Mouse (Mus musculus) lung, embryonic 14.5 days (tissue): ENCODE measurements around the gene Srms. TPM values are rescaled to one million over a fixed set of nuclear protein-coding genes. Genes with fewer than 3 reads are reported as not detected.

Source experiments
- ATAC-seq: fragments of 200-750 bp; cut with Nextera tagmentation; 2 replicates; pipeline ENCODE4 v1.8.0; 2017; ENCODE audit warnings: mild to moderate bottlenecking, moderate TSS enrichment, moderate library complexity; ENCODE audit not compliant: insufficient read depth
- DNase-seq: peaks from one replicate; pipeline ENCODE4 v3.0.0-alpha.2; 2015
- H3K27ac ChIP-seq: fragments of 300-500 bp; sonication (generic); 2 replicates; pipeline ENCODE4 v1.5.1; 2014; ENCODE audit warnings: low read depth, mild to moderate bottlenecking, moderate library complexity
- H3K27me3 ChIP-seq: fragments of 300-500 bp; sonication (generic); 2 replicates; pipeline ENCODE4 v1.6.1; 2014; ENCODE audit warnings: low read length, control low read depth; ENCODE audit not compliant: insufficient read depth
- H3K36me3 ChIP-seq: fragments of 300-500 bp; sonication (generic); 2 replicates; pipeline ENCODE4 v1.6.1; 2014; ENCODE audit warnings: control low read depth; ENCODE audit not compliant: insufficient read depth
- H3K4me1 ChIP-seq: fragments of 300-500 bp; sonication (generic); 2 replicates; pipeline ENCODE4 v1.6.1; 2014; ENCODE audit warnings: antibody characterized with exemption, control low read depth; ENCODE audit not compliant: insufficient read depth
- H3K4me2 ChIP-seq: fragments of 300-500 bp; sonication (generic); 2 replicates; pipeline ENCODE4 v1.6.1; 2014; ENCODE audit warnings: mild to moderate bottlenecking
- H3K4me3 ChIP-seq: fragments of 300-500 bp; sonication (generic); 2 replicates; pipeline ENCODE4 v1.5.1; 2014; ENCODE audit warnings: low read depth, low read length
- H3K9ac ChIP-seq: fragments of 300-500 bp; sonication (generic); 2 replicates; pipeline ENCODE4 v1.6.1; 2014
- H3K9me3 ChIP-seq: fragments of 300-500 bp; sonication (generic); 2 replicates; pipeline ENCODE4 v1.6.1; 2016; ENCODE audit warnings: low read depth, low read length, control low read depth
- CTCF ChIP-seq: IDR thresholded peaks from 2 replicates; pipeline ENCODE4 v1.5.1; 2016; ENCODE audit warnings: antibody characterized with exemption, low read depth
- WGBS: fragments of 180-500 bp; shearing (Covaris S2); extraction: QIAGEN DNeasy Blood & Tissue Kit; methylation state at CpG from one replicate; pipeline ENCODE4 v1.1.7; 2014; 5-methylcytosine and 5-hydroxymethylcytosine counted together
- polyA plus RNA-seq: library from polyadenylated mRNA; unstranded; fragments of >200 nt; fragmentation: Nextera tagmentation; extraction: Ambion mirVana; gene quantifications from 2 replicates; pipeline ENCODE4 v1.2.1, GENCODE M21; 2014

Srms gene
- polyA plus RNA-seq, 1 experiment from 2014 or later = 0.22 TPM

DNA sequence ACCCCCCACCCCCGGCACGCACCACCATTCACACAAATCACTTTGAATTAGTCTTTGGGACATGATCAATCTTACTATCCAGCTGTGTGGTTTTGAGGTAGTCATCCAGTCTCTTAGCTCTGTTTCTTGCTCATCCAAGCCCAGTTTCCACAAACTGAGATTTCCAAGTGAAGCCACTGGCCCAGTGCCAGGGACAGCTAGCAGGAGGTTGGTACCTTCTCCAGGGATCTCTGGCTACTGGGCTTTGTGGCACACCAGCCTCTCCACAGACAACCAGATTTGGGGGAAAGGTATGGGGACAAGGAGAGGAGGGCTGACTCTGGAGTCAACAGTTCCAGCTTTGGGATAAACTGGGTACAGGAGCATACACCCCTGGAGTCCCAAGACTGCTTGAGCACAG is 7.4 kb upstream of the Srms start:
- Histone ChIP-seq H3K4me1 (peaks cover 4% of the 10 kb centered on the region; the same call in 1 of the 2 replicates), H3K9ac (no peak overlapping the region), H3K9me3 (no peaks in the 10 kb centered on the region), H3K4me2 (peak overlapping the region; percentile 64), H3K27ac (peak overlapping the region; percentile 88), H3K27me3 (no peaks in the 10 kb centered on the region), H3K4me3 (peak overlapping the region; percentile 15), H3K36me3 (no peaks in the 10 kb centered on the region)
- ATAC-seq (0 out of 2 replicates have a peak, but pooled peaks have one; percentile 4), DNase-seq (peak; percentile 25)
- no peak for TF ChIP-seq CTCF
- 32% methylated on average over 2 of the region's 2 CpGs for WGBS

DNA sequence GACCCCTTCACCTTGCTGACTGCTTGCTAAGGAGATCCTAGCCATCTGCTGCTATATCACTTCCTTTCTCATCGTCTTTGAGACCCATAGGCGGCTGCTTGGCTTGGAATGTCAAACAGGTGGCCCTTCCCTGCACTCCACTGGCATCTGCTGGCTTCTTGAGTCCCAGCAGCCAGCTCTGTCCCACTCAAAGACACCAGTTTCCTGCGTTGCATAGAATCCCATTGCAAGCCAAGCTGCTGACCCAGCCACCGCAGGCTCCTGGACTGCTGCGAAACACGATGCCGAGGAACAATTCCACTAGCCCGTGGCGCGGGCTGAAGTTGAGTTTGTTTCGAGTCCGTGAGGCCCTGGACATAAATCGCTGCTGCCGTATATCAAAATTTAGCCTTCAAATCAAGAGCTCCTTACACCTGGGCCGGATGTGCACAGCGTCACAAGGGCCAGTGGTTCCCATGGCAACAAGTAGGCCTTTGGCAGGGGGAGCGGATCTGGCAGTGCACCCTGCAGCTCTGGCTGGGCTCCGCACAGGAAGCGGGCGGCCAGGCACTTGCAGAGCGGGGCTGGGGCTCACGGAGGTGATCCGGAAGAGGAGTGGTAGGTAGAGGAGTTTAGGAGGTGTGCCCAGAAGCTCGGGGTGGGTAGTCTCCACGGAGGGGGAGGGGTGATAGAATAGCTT is 6.7 kb upstream of the Srms start, which contains the start of gene Fndc11:
Fndc11 (plus strand) TSS at position 476 of the 679 bp plus-strand sequence.
- H3K9me3 ChIP-seq = no peaks in the 10 kb centered on the region
- ATAC-seq (peak; percentile 98), DNase-seq (peak; percentile 91)
- no peaks in the 10 kb centered on the region for H3K36me3 ChIP-seq
- H3K4me3 ChIP-seq = peak within 1 kb of the TSS; percentile 15
- no peaks in the 10 kb centered on the region for H3K27me3 ChIP-seq
- peak within 1 kb of the TSS; percentile 26 for H3K9ac ChIP-seq
- under 1% methylated on average over 25 of the region's 25 CpGs for WGBS
- H3K27ac ChIP-seq = peak within 1 kb of the TSS; percentile 88
- TF ChIP-seq CTCF = peak; percentile 38; the same call in 1 of the 2 replicates
- H3K4me2 ChIP-seq = peak within 1 kb of the TSS; percentile 64
- peaks cover 4% of the 10 kb centered on the region; the same call in 1 of the 2 replicates for H3K4me1 ChIP-seq

DNA sequence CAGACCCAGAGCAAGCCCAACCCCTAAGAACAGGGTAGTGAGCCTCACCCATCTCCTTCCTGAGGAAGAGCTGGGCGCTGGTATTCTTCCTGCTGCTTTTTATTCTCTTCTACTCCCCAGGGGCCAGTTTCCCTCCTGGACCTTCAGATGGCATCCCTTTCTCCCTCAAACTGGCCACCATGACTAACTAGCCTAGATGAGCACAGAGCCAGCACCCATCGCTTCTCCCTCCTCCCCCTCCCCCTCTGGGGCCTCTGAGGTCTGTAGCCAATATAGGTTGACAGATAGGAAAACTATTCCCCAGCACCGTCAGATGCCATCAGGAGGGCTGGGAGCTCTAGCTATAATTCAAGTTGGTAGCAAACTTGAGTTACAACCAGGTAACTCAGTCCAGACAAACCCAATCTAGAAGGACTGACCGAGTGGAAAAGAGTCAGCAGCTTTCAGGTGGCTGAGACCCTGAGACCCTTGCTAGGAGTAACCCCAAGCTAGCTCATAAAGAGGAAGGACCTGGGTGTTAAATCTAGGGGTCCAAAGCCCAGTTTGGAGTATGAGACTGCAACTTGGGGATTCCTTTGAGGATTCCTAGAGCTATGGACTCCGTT is 6.0 kb upstream of the Srms start:
- WGBS = 51% methylated on average over 5 of the region's 5 CpGs
- H3K9ac ChIP-seq = no peak overlapping the region

DNA sequence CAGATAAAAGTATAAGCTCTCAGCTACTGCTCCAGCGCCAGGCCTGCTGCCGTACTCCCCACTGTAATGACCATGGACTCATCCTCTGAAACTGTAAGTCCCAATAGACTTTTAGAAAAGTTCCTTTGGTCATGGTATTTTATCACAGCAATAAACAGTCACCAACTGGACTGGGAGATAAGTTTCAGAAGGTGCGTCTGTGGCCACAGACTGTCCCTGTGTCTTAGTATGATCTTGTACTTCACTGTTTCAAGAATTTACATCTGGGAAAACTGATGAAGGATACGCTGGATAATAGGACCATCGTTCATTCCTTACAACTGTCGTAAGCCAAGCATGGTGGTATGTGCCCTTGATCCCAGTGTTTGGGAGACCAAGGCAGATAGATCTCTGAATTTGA is 3.1 kb upstream of the Srms start:
- Histone ChIP-seq H3K9ac (no peak overlapping the region), H3K9me3 (no peaks in the 10 kb centered on the region), H3K36me3 (no peaks in the 10 kb centered on the region), H3K4me2 (no peak overlapping the region), H3K4me3 (no peak overlapping the region), H3K4me1 (peaks cover 4% of the 10 kb centered on the region; the same call in 1 of the 2 replicates), H3K27me3 (peaks cover 35% of the 10 kb centered on the region), H3K27ac (no peak overlapping the region)
- TF ChIP-seq CTCF = no peak
- ATAC-seq = no peak
- no peak for DNase-seq
- WGBS = 80% methylated on average over 6 of the region's 6 CpGs

More for the DNA sequence above, 6.0 kb upstream of the Srms start:
- H3K27me3 ChIP-seq = peaks cover 6% of the 10 kb centered on the region; the same call in 1 of the 2 replicates
- H3K36me3 ChIP-seq = no peaks in the 10 kb centered on the region
- peak overlapping the region; percentile 64 for H3K4me2 ChIP-seq
- peaks cover 4% of the 10 kb centered on the region; the same call in 1 of the 2 replicates for H3K4me1 ChIP-seq
- ATAC-seq = no peak
- H3K27ac ChIP-seq = peak overlapping the region; percentile 88
- no peak overlapping the region for H3K4me3 ChIP-seq
- no peak for TF ChIP-seq CTCF
- no peaks in the 10 kb centered on the region for H3K9me3 ChIP-seq
- DNase-seq = peak; percentile 16

DNA sequence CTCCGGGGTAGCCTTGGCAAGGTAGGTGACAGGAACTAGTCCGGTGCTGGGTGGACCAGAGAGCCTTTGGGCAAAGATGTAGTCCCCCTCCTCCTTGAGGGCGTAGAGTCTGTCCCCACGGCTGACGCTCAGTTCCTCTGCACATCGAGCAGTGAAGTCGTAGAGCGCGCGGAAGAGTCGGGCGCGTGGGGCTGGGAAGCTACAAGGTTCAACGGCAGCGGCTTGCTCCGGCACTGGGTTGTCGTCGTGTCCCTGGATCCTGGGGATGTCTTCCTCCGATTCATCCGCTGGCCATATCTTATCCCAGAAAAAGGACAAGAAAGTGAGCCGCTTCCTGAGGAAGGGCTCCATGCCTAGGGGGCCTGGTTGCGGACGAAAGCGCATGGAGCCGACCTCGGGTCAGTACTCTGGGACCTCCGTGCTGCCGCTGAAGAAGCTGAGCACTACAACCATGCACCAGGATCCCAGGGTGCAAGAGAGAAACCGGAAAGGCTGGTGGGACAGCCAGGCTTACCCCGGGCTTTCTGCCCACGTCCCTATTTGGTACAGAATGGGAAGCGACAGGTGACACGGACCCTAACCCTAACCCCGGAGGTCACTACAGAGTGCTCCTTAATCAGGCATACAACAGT is 480 bp downstream of the Srms start:
- TF ChIP-seq CTCF = no peak
- Histone ChIP-seq H3K9me3 (no peaks in the 10 kb centered on the region), H3K27me3 (peaks cover 35% of the 10 kb centered on the region), H3K36me3 (no peaks in the 10 kb centered on the region), H3K4me2 (peak overlapping the region; percentile 62), H3K27ac (no peak overlapping the region), H3K4me1 (no peaks in the 10 kb centered on the region), H3K9ac (peak overlapping the region; percentile 22), H3K4me3 (peak overlapping the region; percentile 33)
- DNase-seq (no peak), ATAC-seq (peak; percentile 60)
- 4% methylated on average over 34 of the region's 34 CpGs for WGBS

DNA sequence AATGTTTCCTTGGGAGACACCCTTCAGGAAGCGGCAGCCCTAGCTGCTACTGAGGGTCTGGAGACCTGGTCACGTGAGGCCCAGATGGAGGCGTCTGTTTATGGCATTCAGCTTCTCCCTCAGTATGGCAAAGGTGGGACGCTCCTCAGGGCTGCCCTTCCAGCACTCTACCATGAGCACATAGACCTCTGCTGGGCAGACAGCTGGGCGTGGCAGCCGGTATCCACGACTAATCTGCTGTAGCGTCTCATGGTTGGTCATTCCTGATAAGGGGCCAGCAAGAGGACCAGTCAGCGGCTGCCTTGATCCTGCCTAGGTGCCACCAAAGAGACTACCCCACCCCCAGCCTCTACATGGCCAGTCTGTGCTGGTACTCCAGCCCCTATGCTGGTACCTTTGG is 6.9 kb downstream of the Srms start:
- 73% methylated on average over 9 of the region's 9 CpGs for WGBS
- no peak for DNase-seq
- no peak overlapping the region for H3K4me2 ChIP-seq
- no peak overlapping the region for H3K4me3 ChIP-seq
- no peak for TF ChIP-seq CTCF
- H3K36me3 ChIP-seq = no peaks in the 10 kb centered on the region
- H3K4me1 ChIP-seq = no peaks in the 10 kb centered on the region
- peak; percentile 52; the same call in 1 of the 2 replicates for ATAC-seq
- H3K27ac ChIP-seq = no peak overlapping the region
- no peaks in the 10 kb centered on the region for H3K9me3 ChIP-seq
- H3K27me3 ChIP-seq = peaks cover 1% of the 10 kb centered on the region; the same call in 1 of the 2 replicates
- no peak overlapping the region for H3K9ac ChIP-seq

DNA sequence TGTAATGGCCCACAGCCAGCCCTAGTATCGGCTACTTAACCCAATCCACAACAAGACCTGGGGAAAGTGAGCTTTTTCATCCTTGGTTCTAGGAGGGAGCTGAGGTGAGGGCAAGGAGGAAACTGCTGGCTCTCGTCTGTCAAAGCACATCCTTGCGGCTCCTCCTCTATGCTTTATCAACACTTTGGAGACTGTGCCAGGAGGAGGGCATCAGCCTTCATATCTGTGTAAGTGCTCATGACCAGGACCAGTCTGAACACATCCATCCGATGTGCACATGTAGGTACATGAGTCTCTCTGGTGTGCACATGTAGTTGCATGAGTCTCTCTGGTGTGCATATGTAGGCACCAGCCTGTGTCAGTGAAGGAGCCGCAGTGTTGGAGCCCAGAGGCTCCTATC is 7.3 kb downstream of the Srms start:
- Histone ChIP-seq H3K9ac (no peak overlapping the region), H3K9me3 (no peaks in the 10 kb centered on the region), H3K27ac (no peak overlapping the region), H3K4me2 (no peak overlapping the region), H3K36me3 (no peaks in the 10 kb centered on the region), H3K4me1 (no peaks in the 10 kb centered on the region), H3K4me3 (no peak overlapping the region), H3K27me3 (no peaks in the 10 kb centered on the region)
- no peak for DNase-seq
- ATAC-seq = no peak
- no peak for TF ChIP-seq CTCF
- WGBS = 76% methylated on average over 5 of the region's 5 CpGs
